Mouse (Mus musculus): ENCODE data around the gene Gm6337. TPM values are rescaled to one million over a fixed set of nuclear protein-coding genes. Genes with fewer than 3 reads are reported as not detected.
"Not testable (repeated sequence)": the region's sequence is repeated elsewhere in the genome, so short reads cannot be mapped to it uniquely, and the experiment has no call there.

Gene Gm6337
- total RNA-seq (2012; rRNA removed) (not detected in 2 replicates), polyA plus RNA-seq (2012; ENCODE audit: insufficient read depth in 1 of 2, insufficient read length in 2 of 2, low read depth in 1 of 2, low replicate concordance in 2 of 2, missing spikeins in 1 of 2) (not detected)

- H3K9ac ChIP-seq (ENCODE audit: control insufficient read depth, low read depth, low read length, poor library complexity, severe bottlenecking); H3K27me3 ChIP-seq (ENCODE audit: control insufficient read depth in 1 of 2, insufficient read depth in 2 of 2, low read length in 2 of 2); DNase-seq (ENCODE audit: low read depth, low spot score); H3K27ac ChIP-seq (ENCODE audit: control insufficient read depth, low read depth, low read length); H3K9me3 ChIP-seq (replicated peaks; ENCODE audit: insufficient read depth, low read length); H3K4me3 ChIP-seq (ENCODE audit: control insufficient read depth in 1 of 2, insufficient read depth in 1 of 2, low read depth in 2 of 2, low read length in 2 of 2); H3K79me2 ChIP-seq (ENCODE audit: control insufficient read depth, insufficient read depth, low read length, poor library complexity); H3K4me1 ChIP-seq (ENCODE audit: control insufficient read depth in 1 of 2, insufficient read depth in 2 of 2, low read length in 2 of 2); H3K36me3 ChIP-seq (ENCODE audit: control insufficient read depth in 1 of 2, insufficient read depth in 2 of 2, low read length in 2 of 2): not testable (repeated sequence)
These were observed at the start of gene Gm6337 for GRCm38 (mm10) chr14:6058167-6058566. Gm6337 (minus strand) TSS chr14:6058267.

DNA sequence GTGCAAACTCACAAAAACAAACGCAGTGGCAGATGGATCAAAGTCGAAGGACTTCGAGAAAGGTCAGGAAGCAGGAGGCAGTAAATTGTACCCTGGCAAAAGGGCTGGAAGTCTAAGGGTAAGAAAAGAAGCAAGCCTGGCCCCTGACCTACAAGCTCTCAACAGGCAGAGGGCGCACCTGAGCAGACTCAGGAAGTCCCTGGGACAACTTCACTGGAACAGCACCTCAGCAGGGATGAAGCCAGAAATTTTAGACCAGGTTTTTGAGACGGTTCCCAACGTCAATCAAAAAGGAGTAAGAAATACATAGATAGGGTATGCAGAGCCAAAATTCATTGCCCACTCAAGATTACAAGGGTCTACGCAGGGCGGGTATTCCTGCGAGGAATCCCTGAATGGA lies 49.4 kb upstream of the Gm6337 start:
- H3K27me3 ChIP-seq (ENCODE audit: control insufficient read depth in 1 of 2, insufficient read depth in 2 of 2, low read length in 2 of 2); DNase-seq (ENCODE audit: low read depth, low spot score); H3K4me1 ChIP-seq (ENCODE audit: control insufficient read depth in 1 of 2, insufficient read depth in 2 of 2, low read length in 2 of 2); H3K79me2 ChIP-seq (ENCODE audit: control insufficient read depth, insufficient read depth, low read length, poor library complexity); H3K27ac ChIP-seq (ENCODE audit: control insufficient read depth, low read depth, low read length); H3K9me3 ChIP-seq (replicated peaks; ENCODE audit: insufficient read depth, low read length); H3K4me3 ChIP-seq (ENCODE audit: control insufficient read depth in 1 of 2, insufficient read depth in 1 of 2, low read depth in 2 of 2, low read length in 2 of 2); H3K9ac ChIP-seq (ENCODE audit: control insufficient read depth, low read depth, low read length, poor library complexity, severe bottlenecking); H3K36me3 ChIP-seq (ENCODE audit: control insufficient read depth in 1 of 2, insufficient read depth in 2 of 2, low read length in 2 of 2): not testable (repeated sequence)

- not testable (repeated sequence) for H3K79me2 ChIP-seq (ENCODE audit: control insufficient read depth, insufficient read depth, low read length, poor library complexity); H3K4me3 ChIP-seq (ENCODE audit: control insufficient read depth in 1 of 2, insufficient read depth in 1 of 2, low read depth in 2 of 2, low read length in 2 of 2); H3K9me3 ChIP-seq (replicated peaks; ENCODE audit: insufficient read depth, low read length); H3K9ac ChIP-seq (ENCODE audit: control insufficient read depth, low read depth, low read length, poor library complexity, severe bottlenecking); H3K27me3 ChIP-seq (ENCODE audit: control insufficient read depth in 1 of 2, insufficient read depth in 2 of 2, low read length in 2 of 2); DNase-seq (ENCODE audit: low read depth, low spot score); H3K36me3 ChIP-seq (ENCODE audit: control insufficient read depth in 1 of 2, insufficient read depth in 2 of 2, low read length in 2 of 2); H3K27ac ChIP-seq (ENCODE audit: control insufficient read depth, low read depth, low read length); H3K4me1 ChIP-seq (ENCODE audit: control insufficient read depth in 1 of 2, insufficient read depth in 2 of 2, low read length in 2 of 2)
These were observed 35.8 kb upstream of the Gm6337 start, which contains the start of gene Gm8206 for GRCm38 (mm10) chr14:6093842-6094241. Gm8206 (minus strand) TSS chr14:6093942.

Other genes starting within 250 kb of the Gm6337 start
- not detected in 2 replicates for gene Gm3424, start 227.9 kb downstream of the Gm6337 start, total RNA-seq (2012; rRNA removed)
- gene Gm3424, start 227.9 kb downstream of the Gm6337 start, polyA plus RNA-seq (2012; ENCODE audit: insufficient read depth in 1 of 2, insufficient read length in 2 of 2, low read depth in 1 of 2, low replicate concordance in 2 of 2, missing spikeins in 1 of 2): not detected
- not detected in 2 replicates for gene Gm8237, start 177.9 kb downstream of the Gm6337 start, total RNA-seq (2012; rRNA removed)
- gene Gm8237, start 177.9 kb downstream of the Gm6337 start, polyA plus RNA-seq (2012; ENCODE audit: insufficient read depth in 1 of 2, insufficient read length in 2 of 2, low read depth in 1 of 2, low replicate concordance in 2 of 2, missing spikeins in 1 of 2): not detected
- gene Gm3248, start 96.5 kb downstream of the Gm6337 start, total RNA-seq (2012; rRNA removed): not detected in 2 replicates
- not detected for gene Gm3248, start 96.5 kb downstream of the Gm6337 start, polyA plus RNA-seq (2012; ENCODE audit: insufficient read depth in 1 of 2, insufficient read length in 2 of 2, low read depth in 1 of 2, low replicate concordance in 2 of 2, missing spikeins in 1 of 2)
- not detected in 2 replicates for gene Gm3453, start 79.1 kb downstream of the Gm6337 start, total RNA-seq (2012; rRNA removed)
- gene Gm3453, start 79.1 kb downstream of the Gm6337 start, polyA plus RNA-seq (2012; ENCODE audit: insufficient read depth in 1 of 2, insufficient read length in 2 of 2, low read depth in 1 of 2, low replicate concordance in 2 of 2, missing spikeins in 1 of 2): not detected
- gene Gm8206, start 35.7 kb upstream of the Gm6337 start, total RNA-seq (2012; rRNA removed): not detected in 2 replicates
- not detected for gene Gm8206, start 35.7 kb upstream of the Gm6337 start, polyA plus RNA-seq (2012; ENCODE audit: insufficient read depth in 1 of 2, insufficient read length in 2 of 2, low read depth in 1 of 2, low replicate concordance in 2 of 2, missing spikeins in 1 of 2)
- gene Gm3468, start 50.4 kb upstream of the Gm6337 start, total RNA-seq (2012; rRNA removed): not detected in 2 replicates
- not detected for gene Gm3468, start 50.4 kb upstream of the Gm6337 start, polyA plus RNA-seq (2012; ENCODE audit: insufficient read depth in 1 of 2, insufficient read length in 2 of 2, low read depth in 1 of 2, low replicate concordance in 2 of 2, missing spikeins in 1 of 2)
- not detected in 2 replicates for gene Gm3476, start 67.5 kb upstream of the Gm6337 start, total RNA-seq (2012; rRNA removed)
- gene Gm3476, start 67.5 kb upstream of the Gm6337 start, polyA plus RNA-seq (2012; ENCODE audit: insufficient read depth in 1 of 2, insufficient read length in 2 of 2, low read depth in 1 of 2, low replicate concordance in 2 of 2, missing spikeins in 1 of 2): not detected
- gene Gm21560, start 161.0 kb upstream of the Gm6337 start, total RNA-seq (2012; rRNA removed): not detected in 2 replicates
- not detected for gene Gm21560, start 161.0 kb upstream of the Gm6337 start, polyA plus RNA-seq (2012; ENCODE audit: insufficient read depth in 1 of 2, insufficient read length in 2 of 2, low read depth in 1 of 2, low replicate concordance in 2 of 2, missing spikeins in 1 of 2)
- not detected in 2 replicates for gene Gm3411, start 229.0 kb upstream of the Gm6337 start, total RNA-seq (2012; rRNA removed)
- not detected for gene Gm3411, start 229.0 kb upstream of the Gm6337 start, polyA plus RNA-seq (2012; ENCODE audit: insufficient read depth in 1 of 2, insufficient read length in 2 of 2, low read depth in 1 of 2, low replicate concordance in 2 of 2, missing spikeins in 1 of 2)
- not detected in 2 replicates for gene Gm21103, start 246.6 kb upstream of the Gm6337 start, total RNA-seq (2012; rRNA removed)
- gene Gm21103, start 246.6 kb upstream of the Gm6337 start, polyA plus RNA-seq (2012; ENCODE audit: insufficient read depth in 1 of 2, insufficient read length in 2 of 2, low read depth in 1 of 2, low replicate concordance in 2 of 2, missing spikeins in 1 of 2): not detected

Data from MEL (cell line).